Mouse (Mus musculus): Measurements from ENCODE around the gene Rps6.
A peak's percentile ranks its signal among the peaks of the same experiment; 100 is the strongest.
"Not testable (repeated sequence)": the region's sequence is repeated elsewhere in the genome, so short reads cannot be mapped to it uniquely, and the experiment has no call there.

Rps6 gene

GRCm38 (mm10) chr4:86852813-86853590 is 4.2 kb downstream of the Rps6 start:
- peak in 1 of 2 experiments; percentile 45 for DNase-seq (ENCODE audit: inconsistent age in 2 of 2, low spot score in 1 of 2)

- DNase-seq (ENCODE audit: inconsistent age in 2 of 2, low spot score in 1 of 2), result no peak
These were observed 5.2 kb downstream of the Rps6 start for GRCm38 (mm10) chr4:86852018-86852417.

DNA sequence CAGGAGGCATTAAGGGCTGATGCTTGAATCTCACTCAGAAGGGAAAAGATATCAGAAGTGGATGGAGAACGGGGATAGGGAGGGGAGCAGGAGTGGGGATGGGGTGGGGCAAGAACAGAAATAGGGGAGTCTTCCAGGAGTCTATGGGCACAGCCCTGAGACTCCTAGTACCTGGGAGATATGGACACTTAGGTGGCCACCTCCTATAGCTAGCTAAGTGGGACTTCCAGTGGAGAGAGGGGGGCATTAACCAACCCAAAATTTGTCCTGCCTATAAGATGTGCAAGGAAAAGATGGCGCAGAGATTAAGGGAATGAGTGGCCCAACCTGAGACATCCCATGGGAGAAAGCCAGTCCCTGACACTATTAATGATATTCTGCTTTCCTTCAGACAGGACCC is 5.9 kb downstream of the Rps6 start:
- DNase-seq (ENCODE audit: inconsistent age in 2 of 2, low spot score in 1 of 2), result no peak

GRCm38 (mm10) chr4:86847246-86847645 is 10.0 kb downstream of the Rps6 start:
- no peak for DNase-seq (ENCODE audit: inconsistent age in 2 of 2, low spot score in 1 of 2)

GRCm38 (mm10) chr4:86845384-86845783 is 11.8 kb downstream of the Rps6 start:
- DNase-seq (ENCODE audit: inconsistent age in 2 of 2, low spot score in 1 of 2), result peak in 1 of 2 experiments; percentile 60

- not testable (repeated sequence) for DNase-seq (ENCODE audit: inconsistent age in 2 of 2, low spot score in 1 of 2)
These were observed 16.1 kb downstream of the Rps6 start for GRCm38 (mm10) chr4:86841141-86841540.

- no peak for DNase-seq (ENCODE audit: inconsistent age in 2 of 2, low spot score in 1 of 2)
These were observed 25.3 kb downstream of the Rps6 start for GRCm38 (mm10) chr4:86831896-86832295.

GRCm38 (mm10) chr4:86825143-86825542 is 32.1 kb downstream of the Rps6 start:
- no peak for DNase-seq (ENCODE audit: inconsistent age in 2 of 2, low spot score in 1 of 2)

- peak; percentile 39 to 83 for DNase-seq (ENCODE audit: inconsistent age in 2 of 2, low spot score in 1 of 2)
These were observed 34.0 kb downstream of the Rps6 start for GRCm38 (mm10) chr4:86823169-86823568.

DNA sequence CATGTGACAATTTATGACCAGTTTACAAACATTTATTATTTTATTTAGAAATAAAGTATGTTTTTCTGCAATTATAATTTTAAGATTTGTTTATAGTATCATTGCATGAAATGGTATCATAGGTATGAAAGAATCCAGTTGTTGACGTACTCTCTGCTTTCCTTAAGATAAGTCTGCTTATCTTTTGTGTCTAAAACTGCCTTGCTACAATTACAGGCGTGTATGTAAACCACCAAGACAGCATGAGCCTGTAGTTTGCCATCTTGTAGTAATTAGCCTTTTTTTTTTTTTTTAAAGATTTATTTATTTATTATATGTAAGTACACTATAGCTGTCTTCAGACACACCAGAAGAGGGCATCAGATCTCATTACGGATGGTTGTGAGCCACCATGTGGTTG is 42.4 kb downstream of the Rps6 start:
- DNase-seq (ENCODE audit: inconsistent age in 2 of 2, low spot score in 1 of 2), result no peak

GRCm38 (mm10) chr4:86810604-86811003 is 46.6 kb downstream of the Rps6 start:
- peak in 1 of 2 experiments; percentile 49 for DNase-seq (ENCODE audit: inconsistent age in 2 of 2, low spot score in 1 of 2)
